Mouse (Mus musculus): Measurements from ENCODE around the gene Trank1. TPM values are rescaled to one million over a fixed set of nuclear protein-coding genes. Genes with fewer than 3 reads are reported as not detected.
A peak's percentile ranks its signal among the peaks of the same experiment; 100 is the strongest.

Gene Trank1
- polyA plus RNA-seq, 1 experiment from 2014 or later, result 12.4 TPM

DNA sequence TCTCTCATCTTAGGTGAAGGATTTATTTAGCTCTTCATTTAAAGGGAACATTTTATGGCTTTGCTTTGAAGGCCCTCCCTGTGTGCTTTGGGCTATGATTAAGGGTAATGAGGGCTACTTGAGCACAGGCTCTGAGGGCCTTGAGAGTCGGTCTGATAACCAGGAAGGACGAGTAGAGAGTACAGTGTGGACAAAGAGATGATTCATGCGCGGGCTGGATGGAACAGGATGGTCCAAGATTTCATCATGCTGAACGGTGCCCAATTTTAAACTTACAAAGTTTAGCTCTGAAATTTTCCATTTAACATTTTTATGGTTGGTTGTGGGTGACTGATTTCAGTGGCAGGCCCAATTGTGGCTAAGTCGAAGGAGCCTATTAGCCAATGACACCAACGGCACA, 5.4 kb upstream of the Trank1 start:
- H3K9ac ChIP-seq (replicated peaks), result no peak overlapping the region
- no peak overlapping the region for H3K4me3 ChIP-seq (replicated peaks)
- H3K27me3 ChIP-seq (replicated peaks), result peaks cover 20% of the 10 kb centered on the region
- H3K36me3 ChIP-seq, result no peaks in the 10 kb centered on the region
- H3K4me2 ChIP-seq, result no peak overlapping the region
- no peak for ATAC-seq (ENCODE audit: low FRiP score)
- 67% methylated on average over 7 of the region's 7 CpGs for WGBS
- H3K27ac ChIP-seq (replicated peaks), result no peak overlapping the region
- peaks cover 2% of the 10 kb centered on the region for H3K4me1 ChIP-seq
- H3K9me3 ChIP-seq (replicated peaks), result no peaks in the 10 kb centered on the region

DNA sequence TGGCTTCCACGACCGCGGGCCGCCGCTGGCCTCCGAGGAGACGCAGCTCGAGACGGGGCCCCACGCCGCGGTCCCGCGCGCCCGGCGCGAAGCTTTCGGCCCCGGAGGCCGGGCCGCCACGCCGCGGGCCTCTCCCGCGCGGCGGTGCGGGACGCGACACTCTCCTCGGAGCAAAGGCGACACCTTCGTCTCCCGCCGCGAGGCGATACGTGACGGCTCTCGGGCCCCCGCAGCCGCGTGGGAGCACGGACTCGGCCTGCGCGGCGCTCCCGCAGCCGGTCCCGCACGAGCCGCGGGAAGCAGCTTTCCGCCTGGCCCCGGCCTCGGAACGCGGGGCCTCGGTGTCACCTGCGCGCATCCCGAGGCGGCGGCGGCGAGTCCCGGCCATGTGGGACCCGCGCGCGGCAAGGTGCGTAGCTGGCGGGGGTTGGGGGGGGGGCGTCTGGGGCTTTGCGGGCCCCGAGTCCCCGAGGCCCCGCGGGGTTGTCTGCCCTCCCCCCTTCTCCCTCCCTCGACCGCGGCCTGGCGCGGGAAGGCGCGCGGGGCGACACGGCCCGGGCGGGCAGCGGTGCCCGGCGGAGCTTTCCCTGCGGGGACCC, 403 bp downstream of the Trank1 start:
- Histone ChIP-seq H3K4me1 (peaks cover 27% of the 10 kb centered on the region), H3K27ac (replicated peaks) (peak overlapping the region; percentile 29), H3K36me3 (no peaks in the 10 kb centered on the region), H3K9ac (replicated peaks) (peak overlapping the region; percentile 68), H3K4me3 (replicated peaks) (peak overlapping the region; percentile 64), H3K9me3 (replicated peaks) (no peaks in the 10 kb centered on the region), H3K27me3 (replicated peaks) (peaks cover 40% of the 10 kb centered on the region), H3K4me2 (peak overlapping the region; percentile 74)
- 2% methylated on average over 87 of the region's 98 CpGs for WGBS
- peak; percentile 62 for ATAC-seq (ENCODE audit: low FRiP score)

DNA sequence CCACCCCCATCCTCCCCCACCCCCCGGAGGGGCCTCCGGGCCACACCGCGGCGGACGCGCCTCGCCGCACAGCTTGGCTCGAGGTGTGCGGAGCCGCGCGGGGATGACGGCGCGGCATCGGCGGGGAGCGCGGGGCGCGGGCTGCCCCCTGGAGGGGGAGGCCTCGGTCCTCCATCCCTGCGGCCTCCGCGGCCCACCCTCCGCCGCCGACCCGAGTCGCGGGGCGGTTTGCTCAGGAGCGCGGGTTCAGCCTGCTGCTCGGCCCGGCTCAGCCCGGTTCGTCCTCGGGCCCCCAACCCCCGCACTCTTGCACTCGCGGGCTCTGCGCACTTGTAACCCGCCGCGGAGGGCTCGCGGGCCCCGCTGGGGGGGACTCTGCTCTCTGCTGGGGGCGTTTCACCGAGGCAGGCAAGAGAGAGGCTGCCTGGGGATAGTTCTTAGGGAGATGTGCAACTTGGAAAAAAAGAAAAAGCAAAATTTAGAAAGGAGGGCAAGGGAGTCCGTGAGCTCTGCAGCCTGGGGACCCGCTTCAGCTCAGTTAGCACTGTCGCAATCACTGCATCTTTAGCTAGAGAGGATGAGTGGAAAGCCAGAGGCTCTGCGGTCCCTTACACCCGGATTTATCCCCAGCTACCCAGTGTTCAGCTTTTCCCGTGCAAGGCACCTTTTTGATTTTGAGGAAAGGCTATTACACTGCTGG, 1.1 kb downstream of the Trank1 start:
- Histone ChIP-seq H3K36me3 (no peaks in the 10 kb centered on the region), H3K9ac (replicated peaks) (peak overlapping the region; percentile 68), H3K4me3 (replicated peaks) (peak overlapping the region; percentile 64), H3K4me1 (peaks cover 27% of the 10 kb centered on the region), H3K27ac (replicated peaks) (peak overlapping the region; percentile 29), H3K4me2 (peak overlapping the region; percentile 74), H3K9me3 (replicated peaks) (no peaks in the 10 kb centered on the region), H3K27me3 (replicated peaks) (peaks cover 40% of the 10 kb centered on the region)
- WGBS, result under 1% methylated on average over 54 of the region's 59 CpGs
- ATAC-seq (ENCODE audit: low FRiP score), result peak; percentile 64

DNA sequence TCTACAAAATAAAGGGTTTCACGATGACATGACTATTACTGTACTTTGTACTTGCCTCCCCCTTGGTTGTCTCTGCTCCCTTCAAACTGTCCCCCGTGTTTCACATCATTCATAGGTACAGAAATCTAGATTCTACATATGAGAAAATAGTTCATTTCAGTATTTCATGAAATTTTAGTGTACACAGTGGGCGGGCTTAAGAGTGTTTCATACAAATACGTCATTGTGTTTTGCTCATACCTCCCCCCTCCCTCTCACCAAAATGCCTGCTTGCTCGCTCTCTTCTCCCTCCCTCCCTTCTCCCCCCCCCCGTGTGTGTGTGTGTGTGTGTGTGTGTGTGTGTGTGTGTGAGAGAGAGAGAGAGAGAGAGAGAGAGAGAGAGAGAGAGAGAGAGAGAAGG, 1.8 kb downstream of the Trank1 start:
- Histone ChIP-seq H3K9ac (replicated peaks) (peak overlapping the region; percentile 68; the same call in 1 of the 2 replicates), H3K9me3 (replicated peaks) (no peaks in the 10 kb centered on the region), H3K4me2 (peak overlapping the region; percentile 74), H3K27ac (replicated peaks) (no peak overlapping the region), H3K4me1 (peaks cover 27% of the 10 kb centered on the region), H3K4me3 (replicated peaks) (peak overlapping the region; percentile 64), H3K27me3 (replicated peaks) (peaks cover 40% of the 10 kb centered on the region), H3K36me3 (no peaks in the 10 kb centered on the region)
- 18% methylated on average over 5 of the region's 6 CpGs for WGBS
- no peak for ATAC-seq (ENCODE audit: low FRiP score)

DNA sequence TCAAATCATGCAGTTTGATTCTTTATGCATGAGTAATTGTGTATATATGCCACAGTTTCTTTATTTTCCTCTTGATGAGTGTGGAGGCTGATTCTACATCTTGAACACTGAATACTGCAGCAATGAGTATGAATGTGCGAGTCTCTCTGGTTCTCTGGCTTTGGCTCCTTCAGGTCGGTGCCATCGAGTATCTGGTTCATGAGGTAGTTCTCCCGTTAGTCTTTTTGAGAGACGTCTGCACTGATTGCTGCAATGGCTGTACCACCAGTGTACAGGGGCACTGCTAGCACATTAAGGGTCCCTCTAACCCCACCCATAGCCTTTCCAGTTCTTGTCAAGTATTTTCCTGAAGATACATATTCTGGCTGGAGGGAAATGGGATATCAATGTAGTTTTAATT, 2.3 kb downstream of the Trank1 start:
- Histone ChIP-seq H3K27ac (replicated peaks) (no peak overlapping the region), H3K4me3 (replicated peaks) (no peak overlapping the region; the same call in 1 of the 2 replicates), H3K4me2 (peak overlapping the region; percentile 74), H3K27me3 (replicated peaks) (peaks cover 40% of the 10 kb centered on the region), H3K36me3 (no peaks in the 10 kb centered on the region), H3K9me3 (replicated peaks) (no peaks in the 10 kb centered on the region), H3K9ac (replicated peaks) (no peak overlapping the region), H3K4me1 (peaks cover 27% of the 10 kb centered on the region)
- no peak for ATAC-seq (ENCODE audit: low FRiP score)
- WGBS, result 24% methylated on average over 5 of the region's 5 CpGs

DNA sequence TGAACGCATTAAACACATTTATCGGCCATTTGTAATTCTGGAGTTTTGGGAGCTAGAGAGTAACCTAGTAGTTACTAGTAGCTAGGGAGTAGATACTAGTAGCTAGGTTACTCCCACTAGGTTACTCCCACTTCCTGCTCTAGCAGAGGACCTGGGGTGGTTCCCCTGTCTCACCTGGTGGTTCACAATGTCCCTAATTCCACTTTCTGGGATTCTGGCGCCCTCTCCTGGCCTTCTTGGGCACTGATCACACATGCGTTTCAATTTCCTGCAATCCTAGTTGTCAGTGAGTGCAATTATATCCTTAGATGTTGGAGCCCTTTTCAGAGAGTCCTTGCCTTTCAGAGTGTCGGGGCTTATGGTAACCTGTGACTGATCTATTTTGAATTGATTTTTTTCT, 2.7 kb downstream of the Trank1 start:
- no peak overlapping the region for H3K27ac ChIP-seq (replicated peaks)
- no peaks in the 10 kb centered on the region for H3K36me3 ChIP-seq
- H3K9me3 ChIP-seq (replicated peaks), result no peaks in the 10 kb centered on the region
- no peak overlapping the region for H3K4me2 ChIP-seq
- H3K27me3 ChIP-seq (replicated peaks), result peaks cover 37% of the 10 kb centered on the region
- WGBS, result 41% methylated on average over 5 of the region's 5 CpGs
- no peak overlapping the region for H3K4me3 ChIP-seq (replicated peaks)
- H3K9ac ChIP-seq (replicated peaks), result no peak overlapping the region
- no peak for ATAC-seq (ENCODE audit: low FRiP score)
- H3K4me1 ChIP-seq, result peaks cover 27% of the 10 kb centered on the region

DNA sequence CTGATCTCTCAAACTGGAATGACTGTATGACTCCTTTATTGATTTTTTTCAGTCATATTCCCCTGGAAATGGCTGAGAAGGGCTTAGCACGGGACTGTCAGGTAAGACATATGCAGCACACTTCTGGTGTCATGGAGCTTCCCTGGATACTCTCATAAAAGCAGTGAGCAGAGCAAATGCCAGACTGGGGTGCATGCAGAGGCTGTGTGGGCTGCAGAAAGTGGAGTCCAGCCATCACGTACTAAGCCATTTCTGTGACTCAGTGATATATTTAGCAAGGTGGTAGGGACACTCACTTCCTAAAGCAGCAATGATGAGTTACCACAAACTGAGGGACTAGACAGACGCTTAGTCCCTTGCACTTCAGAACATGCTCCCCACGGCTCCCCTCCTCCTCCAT, 9.4 kb downstream of the Trank1 start:
- H3K36me3 ChIP-seq, result no peaks in the 10 kb centered on the region
- WGBS, result 90% methylated on average over 4 of the region's 4 CpGs
- H3K9ac ChIP-seq (replicated peaks), result no peak overlapping the region
- H3K4me2 ChIP-seq, result no peak overlapping the region
- H3K9me3 ChIP-seq (replicated peaks), result no peaks in the 10 kb centered on the region
- no peak overlapping the region for H3K4me3 ChIP-seq (replicated peaks)
- no peaks in the 10 kb centered on the region for H3K27me3 ChIP-seq (replicated peaks)
- no peak overlapping the region for H3K27ac ChIP-seq (replicated peaks)
- ATAC-seq (ENCODE audit: low FRiP score), result no peak
- no peaks in the 10 kb centered on the region for H3K4me1 ChIP-seq

DNA sequence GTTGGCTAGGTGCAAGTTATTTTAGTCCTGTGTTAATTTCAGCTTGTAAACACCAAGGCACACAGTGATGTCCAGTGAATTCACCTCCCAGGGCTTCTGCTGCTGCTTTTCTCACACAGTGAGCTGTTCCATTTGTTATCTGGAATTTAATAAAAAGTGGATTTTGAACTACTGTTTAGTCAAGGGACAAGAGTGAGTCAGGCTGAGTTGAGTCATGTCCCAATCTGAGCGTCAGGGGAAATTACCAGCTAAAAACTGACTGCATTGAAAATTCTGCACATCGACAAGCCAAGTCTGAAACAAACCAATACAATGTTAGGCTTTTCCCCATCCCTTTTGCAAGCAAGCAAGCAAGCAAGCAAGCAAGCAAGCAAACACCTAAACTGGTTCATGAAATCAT, 13.3 kb downstream of the Trank1 start:
- Histone ChIP-seq H3K4me2 (no peak overlapping the region), H3K27me3 (replicated peaks) (no peaks in the 10 kb centered on the region), H3K9me3 (replicated peaks) (no peaks in the 10 kb centered on the region), H3K36me3 (no peaks in the 10 kb centered on the region), H3K27ac (replicated peaks) (no peak overlapping the region), H3K4me1 (no peaks in the 10 kb centered on the region), H3K4me3 (replicated peaks) (no peak overlapping the region), H3K9ac (replicated peaks) (no peak overlapping the region)
- ATAC-seq (ENCODE audit: low FRiP score), result no peak
- WGBS, result 87% methylated on average over 2 of the region's 2 CpGs

DNA sequence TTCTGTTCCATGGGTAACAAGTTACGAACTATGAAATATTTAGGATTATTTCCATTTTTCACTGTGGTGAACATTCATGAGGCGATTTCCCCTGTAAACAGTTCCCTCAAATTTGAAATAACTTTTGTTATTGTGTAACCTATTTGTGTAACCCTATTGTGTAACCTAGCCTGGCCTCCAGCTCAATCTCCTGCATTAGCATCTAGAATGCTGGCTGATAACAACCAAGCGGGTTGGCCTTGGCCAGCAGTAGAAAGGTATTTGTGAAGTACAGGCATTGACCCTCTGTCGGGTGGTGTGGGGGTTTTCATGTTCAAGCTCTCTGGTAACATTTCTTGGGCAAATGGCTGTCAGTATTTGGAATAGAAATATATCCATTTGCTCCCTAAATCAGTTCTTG, 18.3 kb downstream of the Trank1 start:
- H3K27ac ChIP-seq (replicated peaks), result no peak overlapping the region
- H3K4me3 ChIP-seq (replicated peaks), result no peak overlapping the region
- no peaks in the 10 kb centered on the region for H3K4me1 ChIP-seq
- ATAC-seq (ENCODE audit: low FRiP score), result no peak
- no peaks in the 10 kb centered on the region for H3K9me3 ChIP-seq (replicated peaks)
- WGBS, result 96% methylated on average over 4 of the region's 4 CpGs
- H3K4me2 ChIP-seq, result no peak overlapping the region
- H3K36me3 ChIP-seq, result no peaks in the 10 kb centered on the region
- no peak overlapping the region for H3K9ac ChIP-seq (replicated peaks)
- no peaks in the 10 kb centered on the region for H3K27me3 ChIP-seq (replicated peaks)

DNA sequence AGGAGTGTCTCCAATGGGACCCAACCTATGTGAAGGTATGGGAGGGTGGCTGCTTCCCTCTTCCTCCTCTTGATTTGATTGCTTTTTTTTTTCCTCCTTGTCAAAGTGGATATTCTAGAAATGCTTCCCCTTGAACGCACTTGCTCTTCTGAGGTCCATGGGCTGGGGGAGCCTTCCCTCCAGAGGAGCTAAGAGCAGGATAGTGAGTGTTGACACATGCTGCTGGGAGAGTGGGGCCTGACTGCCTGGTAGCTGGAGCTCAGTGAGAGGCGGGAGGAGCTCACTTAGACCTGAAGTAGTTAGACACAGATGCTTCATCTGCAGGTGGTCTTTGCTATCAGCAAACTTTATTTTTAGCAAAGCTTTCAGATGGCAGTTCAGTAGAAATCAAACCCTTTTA, 22.3 kb downstream of the Trank1 start:
- H3K4me3 ChIP-seq (replicated peaks), result no peak overlapping the region
- no peak for ATAC-seq (ENCODE audit: low FRiP score)

DNA sequence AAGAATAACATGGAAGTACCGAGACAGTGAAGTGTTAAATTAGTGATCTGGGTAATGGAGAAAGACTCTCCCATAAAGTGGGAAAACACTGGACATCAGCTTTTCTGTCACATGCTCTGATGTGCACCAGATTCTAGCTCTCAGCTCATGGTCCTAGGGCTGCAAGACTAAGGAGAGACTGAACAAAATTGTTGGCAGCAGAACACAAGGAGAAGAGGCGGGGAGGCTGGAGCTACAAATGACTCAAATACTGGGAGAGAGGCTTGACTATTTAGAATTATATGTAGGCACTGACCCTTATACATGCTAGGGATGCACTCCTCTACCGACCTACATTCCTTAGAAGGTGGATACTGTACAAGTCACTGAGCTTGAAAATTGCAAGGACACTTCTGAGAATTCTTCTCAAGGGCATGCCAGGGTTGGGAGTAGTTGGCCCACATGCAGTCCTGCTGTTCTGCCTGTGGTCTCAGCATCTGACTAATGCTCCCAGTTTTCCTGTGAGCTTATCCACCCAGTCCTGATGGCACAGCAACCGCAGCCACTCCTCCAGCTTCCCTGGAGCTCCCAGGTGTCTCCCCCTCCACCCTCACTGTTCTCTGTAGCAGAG, 23.1 kb downstream of the Trank1 start:
- Histone ChIP-seq H3K4me1 (no peaks in the 10 kb centered on the region), H3K36me3 (no peaks in the 10 kb centered on the region), H3K27me3 (replicated peaks) (no peaks in the 10 kb centered on the region), H3K4me2 (no peak overlapping the region), H3K4me3 (replicated peaks) (no peak overlapping the region), H3K27ac (replicated peaks) (no peak overlapping the region), H3K9ac (replicated peaks) (no peak overlapping the region), H3K9me3 (replicated peaks) (no peaks in the 10 kb centered on the region)
- no peak for ATAC-seq (ENCODE audit: low FRiP score)
- 72% methylated on average over 4 of the region's 4 CpGs for WGBS

More for the DNA sequence above, 22.3 kb downstream of the Trank1 start:
- no peaks in the 10 kb centered on the region for H3K4me1 ChIP-seq
- H3K9ac ChIP-seq (replicated peaks), result no peak overlapping the region
- H3K27me3 ChIP-seq (replicated peaks), result no peaks in the 10 kb centered on the region
- 55% methylated on average over 2 of the region's 2 CpGs for WGBS
- no peaks in the 10 kb centered on the region for H3K9me3 ChIP-seq (replicated peaks)
- H3K4me2 ChIP-seq, result no peak overlapping the region
- no peaks in the 10 kb centered on the region for H3K36me3 ChIP-seq
- no peak overlapping the region for H3K27ac ChIP-seq (replicated peaks)

DNA sequence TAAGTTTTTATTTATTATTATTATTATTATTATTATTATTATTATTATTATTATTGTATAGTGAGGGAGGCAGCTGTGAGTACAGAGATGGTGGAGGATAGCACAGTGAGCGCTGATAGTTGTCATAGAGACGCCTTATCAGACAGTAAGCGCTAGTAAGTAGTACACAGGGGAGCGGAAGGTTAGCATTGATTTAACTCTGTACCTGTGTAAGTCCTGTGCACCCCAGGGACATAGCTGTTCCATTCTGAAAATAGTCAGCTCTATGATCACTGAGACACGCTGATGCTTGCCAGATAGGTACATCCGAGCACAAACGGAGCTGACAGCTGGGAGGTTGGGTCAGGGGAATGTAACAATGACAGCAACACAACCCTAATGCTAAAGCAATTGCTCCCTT, 39.7 kb downstream of the Trank1 start:
- Histone ChIP-seq H3K27me3 (replicated peaks) (no peaks in the 10 kb centered on the region), H3K9ac (replicated peaks) (no peak overlapping the region), H3K4me1 (peaks cover 11% of the 10 kb centered on the region), H3K27ac (replicated peaks) (0 out of 2 replicates have a peak overlapping the region, but pooled peaks have one; percentile 1), H3K36me3 (no peaks in the 10 kb centered on the region), H3K4me3 (replicated peaks) (no peak overlapping the region), H3K4me2 (peak overlapping the region; percentile 15; the same call in 1 of the 2 replicates), H3K9me3 (replicated peaks) (no peaks in the 10 kb centered on the region)
- no peak; the same call in 1 of the 2 replicates for ATAC-seq (ENCODE audit: low FRiP score)
- 60% methylated on average over 7 of the region's 7 CpGs for WGBS
